Mouse (Mus musculus) cortical plate, adult 2 months (tissue): ENCODE results near the gene Ercc8.

ENCODE experiments used
- CTCF ChIP-seq: fragments of 200-500 bp; IDR thresholded peaks from 2 replicates; pipeline ENCODE4 v1.5.1; 2011; ENCODE audit warnings: mild to moderate bottlenecking, control low read depth, low read length; ENCODE audit not compliant: insufficient read depth; ENCODE audit errors: extremely low read depth
- POLR2A ChIP-seq: fragments of 200-500 bp; IDR thresholded peaks from 2 replicates; pipeline ENCODE4 v1.6.1; 2011; ENCODE audit warnings: mild to moderate bottlenecking, low read length, control low read depth; ENCODE audit not compliant: insufficient read depth; ENCODE audit errors: extremely low read depth

DNA sequence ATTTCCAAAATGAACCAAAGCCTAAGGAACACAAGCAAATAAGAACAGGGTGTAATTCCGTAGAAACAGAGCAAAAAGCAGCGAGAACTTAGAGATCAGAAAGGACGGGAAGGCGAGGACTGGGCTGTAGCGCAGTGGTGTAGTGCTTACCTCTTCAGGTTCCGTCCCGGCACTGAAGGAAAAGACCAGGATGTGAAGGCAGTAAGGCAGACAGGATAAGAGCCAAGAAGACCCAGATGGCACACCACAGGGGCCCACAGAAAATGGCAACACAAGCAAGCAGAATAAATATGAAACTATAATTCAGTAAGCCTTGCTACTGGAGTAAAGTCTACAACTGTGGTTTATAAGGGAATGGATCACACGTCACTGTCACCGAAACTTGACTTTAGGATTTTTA lies 5.4 kb downstream of the Ercc8 start:
- TF ChIP-seq POLR2A (no peak), CTCF (no peak)
